Mouse (Mus musculus): ENCODE measurements around the gene Ttc39a.

GRCm38 (mm10) chr4:109417998-109418397 is 11.6 kb downstream of the Ttc39a start:
- TF ChIP-seq CTCF (conservative IDR thresholded peaks at IDR 0.05 in 1 of 2, IDR thresholded peaks at IDR 0.05 in 1 of 2; ENCODE audit: low read depth in 2 of 2, low read length in 2 of 2) = no peak
- TF ChIP-seq CHD1 (IDR thresholded peaks at IDR 0.05; ENCODE audit: low read depth, low read length) = no peak
- no peak for TF ChIP-seq POLR2A (IDR thresholded peaks at IDR 0.05; ENCODE audit: low read depth, low read length)
- no peak for TF ChIP-seq USF1 (IDR thresholded peaks at IDR 0.05; ENCODE audit: low read depth, low read length)
- TF ChIP-seq EP300 (IDR thresholded peaks at IDR 0.05; ENCODE audit: low read length) = no peak
- TF ChIP-seq ZNF384 (IDR thresholded peaks at IDR 0.05; ENCODE audit: low read depth, low read length) = no peak
- TF ChIP-seq MAFK (IDR thresholded peaks at IDR 0.05; ENCODE audit: insufficient replicate concordance, low read length) = no peak
- no peak for TF ChIP-seq MAZ (IDR thresholded peaks at IDR 0.05; ENCODE audit: low read depth, low read length)
- no peak for TF ChIP-seq ZMIZ1 (IDR thresholded peaks at IDR 0.05; ENCODE audit: low read depth, low read length)
- no peak for TF ChIP-seq NRF1 (IDR thresholded peaks at IDR 0.05; ENCODE audit: low read depth, low read length)
- TF ChIP-seq POLR2AphosphoS2 (IDR thresholded peaks at IDR 0.05; ENCODE audit: low read depth, low read length) = no peak
- no peak for TF ChIP-seq CHD2 (IDR thresholded peaks at IDR 0.05; ENCODE audit: low read length)
- TF ChIP-seq GABPA (IDR thresholded peaks at IDR 0.05; ENCODE audit: insufficient replicate concordance, low read depth, low read length) = no peak
- no peak for TF ChIP-seq MEF2A (IDR thresholded peaks at IDR 0.05; ENCODE audit: borderline replicate concordance, low read depth, low read length)

All from CH12.LX (cell line).